Mouse (Mus musculus): Measurements from ENCODE around the gene Adgrl2. TPM values are rescaled to one million over a fixed set of nuclear protein-coding genes. Genes with fewer than 3 reads are reported as not detected.
A peak's percentile ranks its signal among the peaks of the same experiment; 100 is the strongest.

Adgrl2 gene
- total RNA-seq, 2 experiments from 2014 or later, result 122 to 126 TPM

- intact Hi-C loops (cut with DNase I), result no loop called here
- Histone ChIP-seq H3K27ac (no peak overlapping the region), H3K4me3 (no peak overlapping the region; the same call in 1 of the 2 replicates)
- no peak for TF ChIP-seq CTCF (IDR thresholded peaks at IDR 0.05)
- DNase-seq (ENCODE audit: extremely low spot score in 1 of 2, low spot score in 2 of 2), result no peak
Measured at GRCm38 (mm10) chr3:148945534-148945933, 44.8 kb downstream of the Adgrl2 start.

GRCm38 (mm10) chr3:148939457-148939856, 50.9 kb downstream of the Adgrl2 start:
- intact Hi-C loops (cut with DNase I), result no loop called here
- DNase-seq (ENCODE audit: extremely low spot score in 1 of 2, low spot score in 2 of 2), result no peak
- Histone ChIP-seq H3K27ac (no peak overlapping the region), H3K4me3 (no peak overlapping the region)
- TF ChIP-seq CTCF (IDR thresholded peaks at IDR 0.05), result peak; percentile 7; the same call in 1 of the 2 replicates

- no peak overlapping the region for H3K27ac ChIP-seq
- intact Hi-C loops (cut with DNase I), result no loop called here
- no peak for TF ChIP-seq CTCF (IDR thresholded peaks at IDR 0.05)
- no peak overlapping the region for H3K4me3 ChIP-seq
- DNase-seq (ENCODE audit: extremely low spot score in 1 of 2, low spot score in 2 of 2), result no peak
Measured at GRCm38 (mm10) chr3:148935056-148935455, 55.3 kb downstream of the Adgrl2 start.

- no peak overlapping the region for H3K27ac ChIP-seq
- intact Hi-C loops (cut with DNase I), result no loop called here
- no peak for TF ChIP-seq CTCF (IDR thresholded peaks at IDR 0.05)
- no peak for DNase-seq (ENCODE audit: extremely low spot score in 1 of 2, low spot score in 2 of 2)
- no peak overlapping the region for H3K4me3 ChIP-seq
Measured at GRCm38 (mm10) chr3:148934279-148934678, 56.1 kb downstream of the Adgrl2 start.

- no peak for DNase-seq (ENCODE audit: extremely low spot score in 1 of 2, low spot score in 2 of 2)
- Histone ChIP-seq H3K27ac (no peak overlapping the region), H3K4me3 (no peak overlapping the region)
- intact Hi-C loops (cut with DNase I), result no loop called here
- no peak for TF ChIP-seq CTCF (IDR thresholded peaks at IDR 0.05)
Measured at GRCm38 (mm10) chr3:148933160-148933559, 57.2 kb downstream of the Adgrl2 start.

GRCm38 (mm10) chr3:148930913-148931312, 59.4 kb downstream of the Adgrl2 start:
- no peak overlapping the region for H3K4me3 ChIP-seq
- H3K27ac ChIP-seq, result no peak overlapping the region
- DNase-seq (ENCODE audit: extremely low spot score in 1 of 2, low spot score in 2 of 2), result no peak
- intact Hi-C loops (cut with DNase I), result no loop called here
- TF ChIP-seq CTCF (IDR thresholded peaks at IDR 0.05), result no peak

- intact Hi-C loops (cut with DNase I), result no loop called here
- TF ChIP-seq CTCF (IDR thresholded peaks at IDR 0.05), result no peak
Measured at GRCm38 (mm10) chr3:148926330-148926729, 64.0 kb downstream of the Adgrl2 start.

GRCm38 (mm10) chr3:148922618-148923095, 67.7 kb downstream of the Adgrl2 start:
- peak overlapping the region; percentile 54 for H3K27ac ChIP-seq
- TF ChIP-seq CTCF (IDR thresholded peaks at IDR 0.05), result no peak
- intact Hi-C loops (cut with DNase I), result no loop called here
- DNase-seq (ENCODE audit: extremely low spot score in 1 of 2, low spot score in 2 of 2), result peak; percentile 53 to 64
- peak overlapping the region; percentile 39 for H3K4me3 ChIP-seq

More at GRCm38 (mm10) chr3:148926330-148926729, 64.0 kb downstream of the Adgrl2 start:
- Histone ChIP-seq H3K4me3 (no peak overlapping the region), H3K27ac (no peak overlapping the region)
- no peak for DNase-seq (ENCODE audit: extremely low spot score in 1 of 2, low spot score in 2 of 2)

- intact Hi-C loops (cut with DNase I), result no loop called here
- Histone ChIP-seq H3K27ac (peak overlapping the region; percentile 54), H3K4me3 (peak overlapping the region; percentile 39)
- no peak for TF ChIP-seq CTCF (IDR thresholded peaks at IDR 0.05)
- DNase-seq (ENCODE audit: extremely low spot score in 1 of 2, low spot score in 2 of 2), result no peak
Measured at GRCm38 (mm10) chr3:148921966-148922587, 68.3 kb downstream of the Adgrl2 start.

- intact Hi-C loops (cut with DNase I), result no loop called here
- Histone ChIP-seq H3K27ac (no peak overlapping the region), H3K4me3 (no peak overlapping the region)
- no peak for TF ChIP-seq CTCF (IDR thresholded peaks at IDR 0.05)
- no peak for DNase-seq (ENCODE audit: extremely low spot score in 1 of 2, low spot score in 2 of 2)
Measured at GRCm38 (mm10) chr3:148920881-148921280, 69.5 kb downstream of the Adgrl2 start.

GRCm38 (mm10) chr3:148918425-148918824, 71.9 kb downstream of the Adgrl2 start:
- TF ChIP-seq CTCF (IDR thresholded peaks at IDR 0.05), result no peak
- no peak for DNase-seq (ENCODE audit: extremely low spot score in 1 of 2, low spot score in 2 of 2)
- Histone ChIP-seq H3K4me3 (no peak overlapping the region), H3K27ac (no peak overlapping the region)
- intact Hi-C loops (cut with DNase I), result loop anchor here (5.0 kb wide), 2 partner anchors 56 to 69 kb away; no protein-coding TSS in a partner anchor

- DNase-seq (ENCODE audit: extremely low spot score in 1 of 2, low spot score in 2 of 2), result no peak
- Histone ChIP-seq H3K4me3 (no peak overlapping the region), H3K27ac (no peak overlapping the region)
- no peak for TF ChIP-seq CTCF (IDR thresholded peaks at IDR 0.05)
- intact Hi-C loops (cut with DNase I), result loop anchor here (5.0 kb wide), 2 partner anchors 56 to 69 kb away; no protein-coding TSS in a partner anchor
Measured at GRCm38 (mm10) chr3:148917837-148918236, 72.5 kb downstream of the Adgrl2 start.

GRCm38 (mm10) chr3:148916226-148916625, 74.1 kb downstream of the Adgrl2 start:
- Histone ChIP-seq H3K27ac (no peak overlapping the region), H3K4me3 (no peak overlapping the region)
- no peak for TF ChIP-seq CTCF (IDR thresholded peaks at IDR 0.05)
- DNase-seq (ENCODE audit: extremely low spot score in 1 of 2, low spot score in 2 of 2), result no peak
- intact Hi-C loops (cut with DNase I), result loop anchor here (5.0 kb wide), 2 partner anchors 54 to 71 kb away; no protein-coding TSS in a partner anchor
